Mouse (Mus musculus) stomach, embryonic 16.5 days (tissue): ENCODE results near the gene Il17rb. TPM values are rescaled to one million over a fixed set of nuclear protein-coding genes. Genes with fewer than 3 reads are reported as not detected.

Experiments used
- ATAC-seq: fragments of 200-750 bp; cut with Nextera tagmentation; 2 replicates; pipeline ENCODE4 v1.8.0; 2017; ENCODE audit warnings: moderate number of reproducible peaks, moderate TSS enrichment; ENCODE audit not compliant: insufficient read depth, low FRiP score
- H3K27ac ChIP-seq: fragments of 300-500 bp; sonication (generic); 2 replicates; pipeline ENCODE4 v1.5.1; 2014; ENCODE audit warnings: low read length
- H3K27me3 ChIP-seq: fragments of 300-500 bp; sonication (generic); 2 replicates; pipeline ENCODE4 v1.6.1; 2014; ENCODE audit warnings: low read length, control low read depth, mixed read lengths; ENCODE audit not compliant: control insufficient read depth, insufficient read depth
- H3K36me3 ChIP-seq: fragments of 300-500 bp; sonication (generic); 2 replicates; pipeline ENCODE4 v1.6.1; 2014; ENCODE audit warnings: low read length; ENCODE audit not compliant: control insufficient read depth, insufficient read depth
- H3K4me1 ChIP-seq: fragments of 300-500 bp; sonication (generic); 2 replicates; pipeline ENCODE4 v1.6.1; 2014; ENCODE audit warnings: low read length, control low read depth, mixed read lengths; ENCODE audit not compliant: control insufficient read depth, insufficient read depth
- H3K4me2 ChIP-seq: fragments of 300-500 bp; sonication (generic); 2 replicates; pipeline ENCODE4 v1.6.1; 2014; ENCODE audit warnings: low read depth, low read length, mixed read lengths
- H3K4me3 ChIP-seq: fragments of 300-500 bp; sonication (generic); replicated peaks from 2 replicates; pipeline ENCODE4 v1.5.1; 2014; ENCODE audit warnings: mild to moderate bottlenecking, low read length
- H3K9ac ChIP-seq: fragments of 300-500 bp; sonication (generic); 2 replicates; pipeline ENCODE4 v1.6.1; 2014; ENCODE audit warnings: low read length
- H3K9me3 ChIP-seq: fragments of 300-500 bp; sonication (generic); replicated peaks from 2 replicates; pipeline ENCODE4 v1.6.1; 2016; ENCODE audit warnings: low read length, control low read depth; ENCODE audit not compliant: control insufficient read depth
- WGBS: fragments of 180-500 bp; shearing (Covaris S2); extraction: QIAGEN DNeasy Blood & Tissue Kit; methylation state at CpG from one replicate; pipeline ENCODE4 v1.1.7; 2014; 5-methylcytosine and 5-hydroxymethylcytosine counted together
- polyA plus RNA-seq: library from polyadenylated mRNA; unstranded; fragments of >200 nt; fragmentation: Nextera tagmentation; extraction: Ambion mirVana; gene quantifications from 2 replicates; pipeline ENCODE4 v1.2.1, GENCODE M21; 2015

The Il17rb gene
- polyA plus RNA-seq, 1 experiment from 2014 or later, result 2.0 TPM

GRCm38 (mm10) chr14:30043356-30043940 is 34.8 kb upstream of the Il17rb start:
- no peak overlapping the region for H3K9ac ChIP-seq

DNA sequence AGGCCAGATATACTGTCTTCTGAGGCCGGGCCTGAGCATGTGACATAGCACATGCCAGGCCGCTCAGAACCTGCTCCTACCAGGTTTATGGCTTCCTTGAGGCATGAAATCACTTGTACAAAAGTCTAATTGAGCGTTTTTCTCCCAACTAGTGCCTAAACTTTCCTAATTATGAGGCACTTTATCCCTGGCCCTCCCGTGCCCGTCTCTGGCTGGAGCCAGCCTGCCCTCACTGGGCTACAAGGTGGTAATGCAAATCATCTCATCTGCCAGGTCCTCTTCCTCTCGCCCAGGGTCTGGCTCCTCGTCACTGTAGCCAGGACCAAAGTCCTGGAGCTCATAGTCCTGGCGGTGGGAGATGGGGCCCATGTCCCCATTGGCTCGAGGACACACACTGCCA is 33.1 kb upstream of the Il17rb start:
- no peak for ATAC-seq
- no peak overlapping the region for H3K4me3 ChIP-seq

More at GRCm38 (mm10) chr14:30043356-30043940, 34.8 kb upstream of the Il17rb start:
- no peaks in the 10 kb centered on the region for H3K9me3 ChIP-seq
- ATAC-seq, result no peak
- no peak overlapping the region for H3K4me2 ChIP-seq
- WGBS, result 87% methylated on average over 7 of the region's 7 CpGs
- peaks cover 6% of the 10 kb centered on the region; the same call in 1 of the 2 replicates for H3K4me1 ChIP-seq
- no peak overlapping the region for H3K4me3 ChIP-seq
- no peaks in the 10 kb centered on the region for H3K36me3 ChIP-seq
- H3K27ac ChIP-seq, result no peak overlapping the region
- H3K27me3 ChIP-seq, result no peaks in the 10 kb centered on the region

GRCm38 (mm10) chr14:30039413-30039812 is 30.7 kb upstream of the Il17rb start:
- H3K36me3 ChIP-seq, result no peaks in the 10 kb centered on the region

More for the DNA sequence above, 33.1 kb upstream of the Il17rb start:
- no peak overlapping the region for H3K4me2 ChIP-seq
- no peaks in the 10 kb centered on the region for H3K9me3 ChIP-seq
- H3K4me1 ChIP-seq, result peaks cover 6% of the 10 kb centered on the region; the same call in 1 of the 2 replicates
- no peaks in the 10 kb centered on the region for H3K36me3 ChIP-seq
- no peak overlapping the region for H3K27ac ChIP-seq
- no peak overlapping the region for H3K9ac ChIP-seq
- WGBS, result 86% methylated on average over 9 of the region's 9 CpGs
- H3K27me3 ChIP-seq, result no peaks in the 10 kb centered on the region

DNA sequence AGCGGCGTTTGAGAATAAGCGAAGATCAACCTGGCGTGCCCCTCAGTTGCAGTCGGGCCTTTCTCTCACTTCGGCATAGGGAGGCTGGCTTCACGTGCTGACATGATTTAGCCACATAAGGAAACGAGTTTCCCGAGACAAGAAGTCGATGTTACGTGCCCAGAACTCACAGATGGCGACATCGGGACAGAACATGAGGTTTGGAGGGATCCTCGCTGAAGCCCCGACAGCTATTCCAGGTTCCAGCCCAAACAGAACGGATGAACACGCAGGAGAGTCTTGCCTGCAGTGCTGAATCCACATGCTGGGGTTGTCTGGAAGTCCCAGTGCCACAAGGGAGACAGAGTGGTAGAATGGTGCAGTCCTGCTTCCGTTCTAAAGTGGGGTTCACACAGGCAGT is 29.7 kb upstream of the Il17rb start:
- 87% methylated on average over 18 of the region's 18 CpGs for WGBS
- H3K4me3 ChIP-seq, result no peak overlapping the region

More at GRCm38 (mm10) chr14:30039413-30039812, 30.7 kb upstream of the Il17rb start:
- Histone ChIP-seq H3K4me2 (no peak overlapping the region), H3K4me3 (no peak overlapping the region), H3K4me1 (no peaks in the 10 kb centered on the region), H3K9me3 (no peaks in the 10 kb centered on the region), H3K9ac (no peak overlapping the region), H3K27ac (no peak overlapping the region), H3K27me3 (no peaks in the 10 kb centered on the region)
- no peak for ATAC-seq
- 56% methylated on average over 4 of the region's 4 CpGs for WGBS

DNA sequence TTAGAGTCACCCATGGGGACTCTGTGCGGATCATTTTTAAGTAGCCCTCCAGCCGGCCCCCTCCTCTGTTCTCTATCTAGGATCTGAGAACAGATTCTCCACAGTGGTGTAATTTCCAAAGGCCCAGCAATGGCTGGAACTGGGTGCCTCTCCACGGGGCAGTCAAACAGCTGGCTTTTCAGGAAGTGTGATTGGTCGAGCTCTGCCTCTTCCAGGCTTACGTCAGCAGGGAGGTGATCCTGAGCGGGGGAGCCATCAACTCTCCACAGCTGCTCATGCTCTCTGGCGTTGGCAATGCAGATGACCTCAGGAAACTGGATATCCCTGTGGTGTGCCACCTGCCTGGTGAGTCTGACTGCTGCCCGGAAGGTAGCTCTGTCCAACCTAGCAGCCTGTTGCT is 24.7 kb upstream of the Il17rb start:
- Histone ChIP-seq H3K27ac (no peak overlapping the region), H3K9me3 (no peaks in the 10 kb centered on the region), H3K4me2 (no peak overlapping the region), H3K27me3 (no peaks in the 10 kb centered on the region), H3K4me3 (no peak overlapping the region), H3K36me3 (no peaks in the 10 kb centered on the region), H3K4me1 (no peaks in the 10 kb centered on the region), H3K9ac (no peak overlapping the region)
- 56% methylated on average over 8 of the region's 8 CpGs for WGBS
- ATAC-seq, result no peak

More for the DNA sequence above, 29.7 kb upstream of the Il17rb start:
- Histone ChIP-seq H3K36me3 (no peaks in the 10 kb centered on the region), H3K4me1 (no peaks in the 10 kb centered on the region), H3K9me3 (no peaks in the 10 kb centered on the region), H3K9ac (no peak overlapping the region), H3K4me2 (no peak overlapping the region), H3K27me3 (no peaks in the 10 kb centered on the region), H3K27ac (no peak overlapping the region)
- ATAC-seq, result no peak

DNA sequence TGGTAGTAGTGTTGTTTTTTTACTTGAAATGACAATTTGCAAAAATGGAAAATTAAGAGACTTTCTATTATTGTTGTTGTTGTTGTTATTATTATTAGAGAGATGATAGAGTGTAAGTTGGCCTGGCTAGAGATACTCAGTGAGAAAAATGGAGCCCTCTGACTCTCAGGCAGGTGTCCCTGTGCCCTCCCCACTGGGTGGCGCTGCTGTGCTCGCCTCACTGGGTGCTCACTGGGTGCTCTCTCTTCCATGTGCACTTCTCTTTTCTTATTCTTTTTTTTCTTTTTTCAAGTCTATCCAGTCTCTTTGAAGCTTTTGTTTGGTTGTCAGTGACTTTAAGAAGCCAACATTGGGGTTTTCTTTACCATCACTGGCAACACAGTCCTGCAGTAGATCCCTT is 18.7 kb upstream of the Il17rb start:
- Histone ChIP-seq H3K27me3 (no peaks in the 10 kb centered on the region), H3K36me3 (no peaks in the 10 kb centered on the region), H3K27ac (no peak overlapping the region), H3K4me1 (no peaks in the 10 kb centered on the region), H3K9ac (no peak overlapping the region), H3K9me3 (no peaks in the 10 kb centered on the region), H3K4me2 (no peak overlapping the region), H3K4me3 (no peak overlapping the region)
- ATAC-seq, result no peak
- 49% methylated on average over 2 of the region's 2 CpGs for WGBS

DNA sequence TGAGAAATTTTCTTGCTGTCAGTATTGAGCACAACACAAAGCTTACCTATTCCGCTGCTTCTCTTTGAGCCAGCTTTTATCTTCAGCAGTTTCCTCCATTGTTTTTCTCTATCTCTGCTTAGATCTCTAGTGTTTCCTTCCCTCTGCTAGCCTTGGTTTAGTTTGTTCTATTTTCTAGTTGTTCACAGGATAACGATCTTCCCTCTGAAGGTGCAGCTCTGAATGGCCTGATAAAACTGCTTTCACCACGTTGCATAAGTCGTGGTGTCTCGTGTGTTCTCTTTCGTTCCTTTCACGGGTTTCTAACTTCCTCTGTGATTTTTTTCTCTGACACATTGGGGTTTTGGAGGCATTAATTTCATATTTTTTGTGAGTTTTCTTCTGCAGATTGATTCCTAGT is 15.7 kb upstream of the Il17rb start:
- ATAC-seq, result no peak
- no peak overlapping the region for H3K27ac ChIP-seq
- WGBS, result 41% methylated on average over 7 of the region's 7 CpGs
- H3K4me1 ChIP-seq, result no peaks in the 10 kb centered on the region
- no peak overlapping the region for H3K4me3 ChIP-seq
- no peaks in the 10 kb centered on the region for H3K9me3 ChIP-seq
- no peaks in the 10 kb centered on the region for H3K36me3 ChIP-seq
- no peaks in the 10 kb centered on the region for H3K27me3 ChIP-seq
- no peak overlapping the region for H3K4me2 ChIP-seq
- H3K9ac ChIP-seq, result no peak overlapping the region

GRCm38 (mm10) chr14:30022471-30022870 is 13.8 kb upstream of the Il17rb start:
- WGBS, result 86% methylated on average over 6 of the region's 6 CpGs
- no peak overlapping the region for H3K4me3 ChIP-seq
- H3K4me1 ChIP-seq, result no peaks in the 10 kb centered on the region
- no peak overlapping the region for H3K4me2 ChIP-seq
- ATAC-seq, result no peak
- H3K9ac ChIP-seq, result no peak overlapping the region
- H3K36me3 ChIP-seq, result no peaks in the 10 kb centered on the region
- H3K27ac ChIP-seq, result no peak overlapping the region
- H3K27me3 ChIP-seq, result no peaks in the 10 kb centered on the region
- no peaks in the 10 kb centered on the region for H3K9me3 ChIP-seq

DNA sequence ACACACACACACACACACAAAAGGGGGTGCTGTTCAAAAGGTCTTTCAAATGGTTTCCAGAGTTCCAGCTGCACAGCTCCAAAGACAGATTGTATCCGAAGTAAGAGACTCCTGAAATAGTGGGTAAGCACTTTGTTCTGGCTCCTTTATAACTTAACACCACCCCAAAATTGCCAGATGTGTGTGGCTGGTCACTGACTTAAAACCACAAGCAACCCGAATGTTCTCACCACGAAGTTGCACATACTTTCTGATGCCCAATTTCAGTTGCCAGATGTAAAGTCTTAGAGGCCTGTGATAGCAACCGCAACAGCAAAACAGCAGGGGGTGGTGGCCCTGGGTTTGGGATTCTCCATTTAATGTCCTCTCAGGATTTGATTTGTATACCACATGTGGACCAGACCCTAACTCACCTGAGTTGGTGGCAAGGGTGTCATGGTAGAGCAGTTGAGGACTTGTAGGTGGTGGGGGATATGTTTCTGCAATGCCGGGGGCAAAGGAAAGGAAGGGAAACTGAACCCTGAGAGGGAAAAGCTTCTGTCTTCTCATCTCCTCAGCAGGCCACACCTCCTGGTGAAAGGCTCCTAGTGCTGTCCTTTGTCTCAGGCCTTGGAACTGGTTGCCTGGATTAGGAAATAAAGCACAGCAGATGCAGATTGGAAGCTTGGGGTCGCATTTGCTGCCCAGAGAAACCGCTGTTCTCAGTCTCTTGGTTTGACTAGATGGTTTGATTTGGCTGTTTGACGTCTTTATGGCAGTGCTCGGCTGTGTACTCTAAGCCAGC is 11.3 kb upstream of the Il17rb start:
- Histone ChIP-seq H3K27me3 (no peaks in the 10 kb centered on the region), H3K9me3 (no peaks in the 10 kb centered on the region), H3K4me3 (no peak overlapping the region), H3K27ac (no peak overlapping the region), H3K36me3 (no peaks in the 10 kb centered on the region), H3K4me1 (no peaks in the 10 kb centered on the region), H3K9ac (no peak overlapping the region), H3K4me2 (no peak overlapping the region)
- WGBS, result 60% methylated on average over 9 of the region's 9 CpGs
- no peak for ATAC-seq
